Mouse (Mus musculus): ENCODE results near the gene Fubp1. TPM values are rescaled to one million over a fixed set of nuclear protein-coding genes. Genes with fewer than 3 reads are reported as not detected.

Gene Fubp1
- polyA plus RNA-seq, 1 experiment = 88.2 TPM

- Histone ChIP-seq H3K27ac (ENCODE audit: insufficient read depth, low read length) (no peak overlapping the region), H3K4me1 (ENCODE audit: control insufficient read depth, insufficient read depth, low read length) (no peaks in the 10 kb centered on the region), H3K4me3 (ENCODE audit: insufficient read depth, low read length) (no peak overlapping the region)
- TF ChIP-seq CTCF (IDR thresholded peaks at IDR 0.05; ENCODE audit: extremely low read depth, insufficient read depth, low read length) (no peak), POLR2A (IDR thresholded peaks at IDR 0.05; ENCODE audit: extremely low read depth, insufficient read depth, low read length) (no peak)
These were observed 7.3 kb upstream of the Fubp1 start for GRCm38 (mm10) chr3:152202942-152203341.

- H3K4me1 ChIP-seq (ENCODE audit: control insufficient read depth, insufficient read depth, low read length) = no peaks in the 10 kb centered on the region
- TF ChIP-seq POLR2A (IDR thresholded peaks at IDR 0.05; ENCODE audit: extremely low read depth, insufficient read depth, low read length) (no peak), CTCF (IDR thresholded peaks at IDR 0.05; ENCODE audit: extremely low read depth, insufficient read depth, low read length) (no peak)
- no peak overlapping the region for H3K27ac ChIP-seq (ENCODE audit: insufficient read depth, low read length)
- no peak overlapping the region for H3K4me3 ChIP-seq (ENCODE audit: insufficient read depth, low read length)
These were observed 6.8 kb upstream of the Fubp1 start for GRCm38 (mm10) chr3:152203411-152203810.

GRCm38 (mm10) chr3:152203996-152204395 is 6.2 kb upstream of the Fubp1 start:
- TF ChIP-seq POLR2A (IDR thresholded peaks at IDR 0.05; ENCODE audit: extremely low read depth, insufficient read depth, low read length) (no peak), CTCF (IDR thresholded peaks at IDR 0.05; ENCODE audit: extremely low read depth, insufficient read depth, low read length) (no peak)
- H3K27ac ChIP-seq (ENCODE audit: insufficient read depth, low read length) = no peak overlapping the region
- H3K4me3 ChIP-seq (ENCODE audit: insufficient read depth, low read length) = no peak overlapping the region
- H3K4me1 ChIP-seq (ENCODE audit: control insufficient read depth, insufficient read depth, low read length) = no peaks in the 10 kb centered on the region

- TF ChIP-seq POLR2A (IDR thresholded peaks at IDR 0.05; ENCODE audit: extremely low read depth, insufficient read depth, low read length) = no peak
- no peak for TF ChIP-seq CTCF (IDR thresholded peaks at IDR 0.05; ENCODE audit: extremely low read depth, insufficient read depth, low read length)
- Histone ChIP-seq H3K27ac (ENCODE audit: insufficient read depth, low read length) (no peak overlapping the region), H3K4me1 (ENCODE audit: control insufficient read depth, insufficient read depth, low read length) (no peaks in the 10 kb centered on the region), H3K4me3 (ENCODE audit: insufficient read depth, low read length) (no peak overlapping the region)
These were observed 5.6 kb upstream of the Fubp1 start for GRCm38 (mm10) chr3:152204577-152204976.

GRCm38 (mm10) chr3:152207156-152207555 is 3.1 kb upstream of the Fubp1 start:
- H3K4me1 ChIP-seq (ENCODE audit: control insufficient read depth, insufficient read depth, low read length) = peaks cover 2% of the 10 kb centered on the region
- H3K27ac ChIP-seq (ENCODE audit: insufficient read depth, low read length) = no peak overlapping the region
- no peak overlapping the region for H3K4me3 ChIP-seq (ENCODE audit: insufficient read depth, low read length)
- TF ChIP-seq CTCF (IDR thresholded peaks at IDR 0.05; ENCODE audit: extremely low read depth, insufficient read depth, low read length) = no peak
- no peak for TF ChIP-seq POLR2A (IDR thresholded peaks at IDR 0.05; ENCODE audit: extremely low read depth, insufficient read depth, low read length)

GRCm38 (mm10) chr3:152208096-152208885 is 1.9 kb upstream of the Fubp1 start:
- Histone ChIP-seq H3K4me3 (ENCODE audit: insufficient read depth, low read length) (peak overlapping the region; percentile 79; the same call in 1 of the 2 replicates), H3K27ac (ENCODE audit: insufficient read depth, low read length) (no peak overlapping the region), H3K4me1 (ENCODE audit: control insufficient read depth, insufficient read depth, low read length) (peaks cover 7% of the 10 kb centered on the region)
- TF ChIP-seq CTCF (IDR thresholded peaks at IDR 0.05; ENCODE audit: extremely low read depth, insufficient read depth, low read length) = no peak
- TF ChIP-seq POLR2A (IDR thresholded peaks at IDR 0.05; ENCODE audit: extremely low read depth, insufficient read depth, low read length) = no peak

GRCm38 (mm10) chr3:152209177-152209966 is 850 bp upstream of the Fubp1 start:
- Histone ChIP-seq H3K27ac (ENCODE audit: insufficient read depth, low read length) (peak overlapping the region; percentile 99), H3K4me1 (ENCODE audit: control insufficient read depth, insufficient read depth, low read length) (peaks cover 7% of the 10 kb centered on the region), H3K4me3 (ENCODE audit: insufficient read depth, low read length) (peak overlapping the region; percentile 79)
- TF ChIP-seq CTCF (IDR thresholded peaks at IDR 0.05; ENCODE audit: extremely low read depth, insufficient read depth, low read length) (no peak), POLR2A (IDR thresholded peaks at IDR 0.05; ENCODE audit: extremely low read depth, insufficient read depth, low read length) (no peak)

GRCm38 (mm10) chr3:152210728-152211391 is 638 bp downstream of the Fubp1 start:
- Histone ChIP-seq H3K27ac (ENCODE audit: insufficient read depth, low read length) (peak overlapping the region; percentile 98), H3K4me3 (ENCODE audit: insufficient read depth, low read length) (peak overlapping the region; percentile 79), H3K4me1 (ENCODE audit: control insufficient read depth, insufficient read depth, low read length) (peaks cover 7% of the 10 kb centered on the region)
- TF ChIP-seq POLR2A (IDR thresholded peaks at IDR 0.05; ENCODE audit: extremely low read depth, insufficient read depth, low read length) = peak; percentile 21; the same call in 1 of the 2 replicates
- TF ChIP-seq CTCF (IDR thresholded peaks at IDR 0.05; ENCODE audit: extremely low read depth, insufficient read depth, low read length) = no peak

- TF ChIP-seq POLR2A (IDR thresholded peaks at IDR 0.05; ENCODE audit: extremely low read depth, insufficient read depth, low read length) = no peak
- TF ChIP-seq CTCF (IDR thresholded peaks at IDR 0.05; ENCODE audit: extremely low read depth, insufficient read depth, low read length) = no peak
- peaks cover 7% of the 10 kb centered on the region for H3K4me1 ChIP-seq (ENCODE audit: control insufficient read depth, insufficient read depth, low read length)
- no peak overlapping the region for H3K27ac ChIP-seq (ENCODE audit: insufficient read depth, low read length)
- peak overlapping the region; percentile 79 for H3K4me3 ChIP-seq (ENCODE audit: insufficient read depth, low read length)
These were observed 1.6 kb downstream of the Fubp1 start for GRCm38 (mm10) chr3:152211731-152212279.
